Mouse (Mus musculus): ENCODE measurements around the gene Nup107. TPM values are rescaled to one million over a fixed set of nuclear protein-coding genes. Genes with fewer than 3 reads are reported as not detected.
"Not testable (repeated sequence)": the region's sequence is repeated elsewhere in the genome, so short reads cannot be mapped to it uniquely, and the experiment has no call there.

The Nup107 gene
- polyA plus RNA-seq, 1 experiment from 2014 or later: 58.8 TPM

DNA sequence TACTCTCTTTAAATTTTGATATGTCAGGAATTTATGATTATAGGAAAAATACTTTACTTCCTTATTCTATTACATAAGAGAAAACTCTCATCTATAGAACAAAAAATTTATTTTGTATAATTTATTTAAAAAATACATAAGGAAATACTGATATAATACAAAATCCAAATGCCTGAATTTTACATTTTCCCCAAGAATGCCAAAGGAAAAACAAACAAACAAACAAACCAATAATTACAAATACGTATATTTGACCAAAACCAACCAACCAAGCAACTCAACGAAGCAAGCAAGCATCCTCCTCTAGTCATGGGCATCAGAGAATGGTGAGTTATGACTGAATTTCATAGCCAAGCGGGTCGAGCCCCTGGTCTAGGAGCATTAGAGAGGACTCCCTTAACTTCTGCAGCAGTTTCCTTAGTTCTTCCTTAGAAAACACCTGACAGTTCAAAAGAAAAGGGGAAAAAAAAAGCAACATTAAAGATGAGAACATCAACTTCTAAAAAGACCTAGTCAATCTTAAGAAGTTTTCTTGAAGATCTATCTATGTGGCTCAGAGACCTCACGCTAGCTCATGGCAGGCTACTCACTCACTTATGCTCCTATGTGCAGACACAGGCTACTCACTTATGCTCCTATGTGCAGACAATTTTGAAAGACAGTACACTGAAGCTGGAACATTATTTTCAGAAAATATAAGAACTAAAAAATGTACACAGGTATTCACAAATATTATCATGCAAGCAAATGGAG is 41.8 kb downstream of the Nup107 start:
- no peak for ATAC-seq
- Histone ChIP-seq H3K9ac (no peak overlapping the region), H3K27me3 (replicated peaks) (no peaks in the 10 kb centered on the region), H3K9me3 (no peaks in the 10 kb centered on the region), H3K4me3 (replicated peaks) (no peak overlapping the region), H3K36me3 (peaks cover 33% of the 10 kb centered on the region), H3K4me1 (replicated peaks) (no peaks in the 10 kb centered on the region), H3K4me2 (replicated peaks) (no peak overlapping the region), H3K27ac (no peak overlapping the region)
- 97% methylated on average over 5 of the region's 5 CpGs for WGBS

DNA sequence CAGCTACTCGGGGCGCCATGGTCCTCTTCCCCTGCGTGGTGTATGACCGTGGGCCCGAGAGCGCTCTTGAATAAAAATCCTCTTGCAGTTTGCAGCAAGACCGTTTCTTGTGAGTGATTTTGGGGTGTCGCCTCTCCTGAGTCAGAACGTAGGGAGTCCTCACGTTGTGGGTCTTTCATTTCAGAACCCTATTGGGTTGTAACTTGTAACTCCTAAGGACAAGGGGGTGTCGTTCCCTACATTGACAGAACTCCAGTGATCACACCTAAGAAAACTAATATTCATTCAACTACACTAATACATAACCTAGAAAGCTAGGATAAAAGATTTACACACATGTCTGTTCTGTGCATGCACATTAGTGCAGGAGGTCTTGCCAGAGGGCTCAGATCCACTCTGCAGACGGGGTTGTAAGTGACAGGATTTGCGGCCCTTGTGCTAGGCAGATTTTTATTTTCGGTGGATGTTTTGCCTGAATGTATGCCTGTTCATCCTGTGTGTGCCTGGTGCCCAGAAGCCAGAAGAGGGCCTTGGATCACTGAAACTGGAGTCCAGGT is 42.6 kb downstream of the Nup107 start:
- Histone ChIP-seq H3K9me3 (no peaks in the 10 kb centered on the region), H3K27ac (no peak overlapping the region), H3K4me2 (replicated peaks) (no peak overlapping the region), H3K4me1 (replicated peaks) (0 out of 2 replicates have a peak, but pooled peaks cover 7% of the 10 kb centered on the region), H3K9ac (no peak overlapping the region), H3K27me3 (replicated peaks) (no peaks in the 10 kb centered on the region), H3K4me3 (replicated peaks) (no peak overlapping the region), H3K36me3 (peaks cover 31% of the 10 kb centered on the region)
- no peak for ATAC-seq
- WGBS: 95% methylated on average over 14 of the region's 14 CpGs

DNA sequence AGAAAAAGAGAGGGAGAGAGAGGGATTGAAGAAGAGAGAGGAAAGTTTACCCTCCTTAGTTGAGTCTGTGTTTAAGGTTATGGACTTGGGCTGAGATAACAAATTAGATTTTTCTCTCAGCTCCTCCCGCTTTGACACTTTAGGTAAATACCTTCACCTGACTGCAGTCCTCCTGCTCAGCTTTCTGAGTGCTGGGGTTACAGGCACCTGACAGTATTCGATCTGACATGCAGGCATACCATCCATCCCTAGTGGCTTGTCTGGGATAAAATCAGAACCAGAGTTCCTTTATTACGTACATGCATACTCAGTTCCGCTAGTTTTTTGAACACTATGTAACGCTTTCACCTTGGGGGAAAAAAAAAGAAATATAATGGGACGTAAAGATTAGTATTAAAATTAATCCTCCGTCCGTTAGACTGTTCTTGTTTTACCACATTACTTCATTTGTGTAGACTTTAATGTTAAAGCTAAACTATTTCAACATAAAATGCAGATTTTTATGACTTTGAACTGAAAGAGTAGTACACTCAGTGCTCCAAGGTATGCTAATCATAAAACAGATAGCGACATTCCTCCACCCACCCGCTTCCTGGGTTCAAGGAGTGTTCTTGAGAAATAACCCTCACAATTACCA is 43.3 kb downstream of the Nup107 start:
- Histone ChIP-seq H3K4me3 (replicated peaks) (no peak overlapping the region), H3K36me3 (peaks cover 28% of the 10 kb centered on the region), H3K4me2 (replicated peaks) (no peak overlapping the region), H3K9ac (no peak overlapping the region), H3K27me3 (replicated peaks) (no peaks in the 10 kb centered on the region), H3K9me3 (no peaks in the 10 kb centered on the region), H3K4me1 (replicated peaks) (0 out of 2 replicates have a peak, but pooled peaks cover 7% of the 10 kb centered on the region), H3K27ac (no peak overlapping the region)
- no peak for ATAC-seq
- WGBS: 96% methylated on average over 10 of the region's 10 CpGs

DNA sequence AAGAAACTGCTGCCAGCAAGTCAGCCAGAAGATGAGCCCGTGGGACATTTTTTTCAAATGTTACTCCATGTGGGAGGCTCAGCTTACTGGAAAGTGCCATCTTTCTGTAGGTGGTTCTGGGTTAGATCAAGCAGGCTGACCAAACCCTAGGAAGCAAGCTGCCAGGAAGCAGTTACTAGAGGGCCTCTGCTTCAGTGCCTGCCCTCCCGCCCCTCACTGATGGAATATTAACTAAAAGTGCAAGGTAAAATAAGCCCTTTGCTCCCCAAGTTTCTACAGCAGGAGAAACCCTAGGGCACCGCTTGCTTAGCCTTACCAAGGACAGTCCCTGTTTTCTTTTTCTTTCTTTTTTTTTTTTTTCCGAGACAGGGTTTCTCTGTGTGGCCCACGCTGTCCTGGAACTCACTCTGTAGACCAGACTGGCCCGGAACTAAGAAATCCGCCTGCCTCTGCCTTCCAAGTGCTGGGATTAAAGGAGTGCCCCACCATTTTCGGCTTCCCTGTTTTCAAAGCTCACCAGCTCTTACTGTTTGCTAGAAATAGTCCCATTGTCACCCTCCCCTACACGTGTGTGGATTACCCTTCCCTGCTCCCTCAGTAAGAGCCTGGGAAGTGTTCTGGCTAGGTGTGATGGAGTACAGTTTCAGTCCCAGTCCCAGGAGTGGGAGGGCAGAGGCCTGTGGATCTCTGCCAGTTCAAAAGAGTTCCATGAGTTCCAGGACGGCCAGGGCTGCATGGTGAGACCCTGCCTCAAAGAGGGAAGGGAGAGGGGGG is 44.0 kb downstream of the Nup107 start:
- WGBS: 89% methylated on average over 10 of the region's 10 CpGs
- H3K36me3 ChIP-seq: peaks cover 28% of the 10 kb centered on the region
- no peaks in the 10 kb centered on the region for H3K9me3 ChIP-seq
- ATAC-seq: no peak
- no peak overlapping the region for H3K4me3 ChIP-seq (replicated peaks)
- H3K27ac ChIP-seq: no peak overlapping the region
- H3K9ac ChIP-seq: no peak overlapping the region
- H3K4me1 ChIP-seq (replicated peaks): 0 out of 2 replicates have a peak, but pooled peaks cover 7% of the 10 kb centered on the region
- H3K4me2 ChIP-seq (replicated peaks): no peak overlapping the region
- H3K27me3 ChIP-seq (replicated peaks): no peaks in the 10 kb centered on the region

DNA sequence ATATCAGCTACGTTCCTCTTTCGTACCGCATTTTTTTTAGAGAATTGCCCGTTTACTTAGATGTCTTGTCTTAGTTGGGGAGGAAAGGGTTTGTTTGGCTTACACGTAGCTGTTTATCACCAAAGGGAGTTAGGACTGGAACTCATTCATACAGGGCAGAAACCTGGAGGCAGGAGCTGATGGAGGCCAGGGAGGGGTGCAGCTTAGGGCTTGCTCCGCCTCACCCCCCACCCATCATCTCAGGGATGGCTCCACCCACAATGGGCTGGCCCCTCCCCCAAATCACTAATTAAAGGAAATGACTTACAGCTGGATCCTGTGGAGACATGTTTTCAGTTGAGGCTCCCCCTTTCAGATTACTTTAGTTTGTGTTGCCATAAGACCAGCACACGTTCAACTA is 44.8 kb downstream of the Nup107 start:
- Histone ChIP-seq H3K4me3 (replicated peaks) (no peak overlapping the region), H3K27ac (no peak overlapping the region), H3K4me2 (replicated peaks) (no peak overlapping the region), H3K9ac (no peak overlapping the region), H3K27me3 (replicated peaks) (no peaks in the 10 kb centered on the region), H3K9me3 (no peaks in the 10 kb centered on the region), H3K36me3 (peaks cover 28% of the 10 kb centered on the region), H3K4me1 (replicated peaks) (0 out of 2 replicates have a peak, but pooled peaks cover 7% of the 10 kb centered on the region)
- 85% methylated on average over 7 of the region's 7 CpGs for WGBS
- ATAC-seq: no peak

DNA sequence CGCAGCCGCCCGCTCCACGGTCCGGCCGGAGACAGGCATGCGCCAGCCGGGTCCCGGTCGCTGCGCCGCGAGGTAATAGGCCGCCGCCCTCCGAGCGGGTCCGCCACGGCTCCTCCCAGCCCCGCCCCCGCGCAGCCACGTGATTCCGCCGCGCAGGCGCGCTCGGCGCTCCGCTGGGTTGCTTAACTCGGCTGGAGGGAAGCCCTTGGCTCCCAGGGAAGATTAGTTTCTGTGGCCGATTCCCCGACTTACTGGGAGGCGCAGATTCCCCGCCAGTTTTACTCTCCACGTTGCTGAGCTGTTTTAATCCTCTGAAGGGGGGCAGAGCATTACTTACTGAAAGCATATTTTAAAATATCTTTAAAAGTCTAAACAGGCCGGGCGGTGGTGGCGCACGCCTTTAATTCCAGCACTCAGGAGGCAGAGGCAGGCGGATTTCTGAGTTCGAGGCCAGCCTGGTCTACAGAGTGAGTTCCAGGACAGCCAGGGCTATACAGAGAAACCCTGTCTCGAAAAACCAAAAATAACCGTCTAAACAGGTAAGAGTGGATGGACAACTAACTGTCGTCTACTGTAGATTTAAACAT is 46.1 kb downstream of the Nup107 start, which contains the start of gene Slc35e3:
TSS of gene Slc35e3 (minus strand) at position 69 of the 587 bp plus-strand sequence.
- peak; percentile 97 for ATAC-seq
- 0 out of 2 replicates have a peak, but pooled peaks cover 7% of the 10 kb centered on the region for H3K4me1 ChIP-seq (replicated peaks)
- no peaks in the 10 kb centered on the region for H3K27me3 ChIP-seq (replicated peaks)
- H3K27ac ChIP-seq: 0 out of 2 replicates have a peak within 1 kb of the TSS, but pooled peaks have one; percentile 54
- WGBS: 17% methylated on average over 33 of the region's 46 CpGs
- H3K9me3 ChIP-seq: no peaks in the 10 kb centered on the region
- H3K36me3 ChIP-seq: peaks cover 20% of the 10 kb centered on the region
- H3K4me3 ChIP-seq (replicated peaks): peak within 1 kb of the TSS; percentile 51
- peak within 1 kb of the TSS; percentile 58 for H3K9ac ChIP-seq
- H3K4me2 ChIP-seq (replicated peaks): peak within 1 kb of the TSS; percentile 87

DNA sequence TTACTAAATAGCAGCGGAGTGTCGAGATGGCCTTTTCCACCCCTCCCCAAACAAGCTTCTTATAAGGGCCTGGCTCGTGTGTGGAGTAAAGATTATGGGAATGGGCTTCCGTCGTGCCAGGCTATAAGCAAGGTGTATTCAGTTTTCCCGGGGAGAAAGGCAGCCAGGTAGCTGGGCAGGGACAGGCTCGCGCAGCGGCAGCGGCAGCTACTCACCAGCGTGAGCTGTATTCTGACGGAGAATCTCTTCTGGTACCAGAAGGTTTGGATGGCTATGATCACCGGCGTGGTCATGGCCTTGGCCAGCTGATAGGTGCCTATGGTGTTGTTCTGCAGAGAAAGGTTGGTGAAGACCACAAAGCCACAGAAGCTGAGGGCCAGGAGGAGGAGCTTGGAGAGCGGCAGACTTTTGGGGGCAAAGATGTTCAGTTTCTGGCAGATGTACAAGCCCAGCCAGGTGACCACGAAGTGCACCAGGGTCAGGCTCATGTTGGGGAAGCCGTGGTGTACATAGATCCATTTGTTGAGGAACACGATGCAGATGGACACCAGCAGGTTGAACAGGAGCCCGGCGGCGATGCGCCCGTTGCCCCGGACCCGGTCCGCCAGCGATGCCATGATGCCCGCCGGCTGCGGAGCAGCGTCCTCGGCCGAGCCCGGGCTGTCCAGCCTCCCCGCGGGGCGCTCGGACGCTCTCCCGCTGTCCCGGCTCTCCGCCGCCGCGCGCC is 46.8 kb downstream of the Nup107 start:
- not testable (repeated sequence) for H3K27me3 ChIP-seq (replicated peaks); H3K9me3 ChIP-seq; H3K4me1 ChIP-seq (replicated peaks); H3K27ac ChIP-seq
- H3K4me2 ChIP-seq (replicated peaks): peak overlapping the region; percentile 87
- peak overlapping the region; percentile 51 for H3K4me3 ChIP-seq (replicated peaks)
- ATAC-seq: peak; percentile 34
- peaks cover 13% of the 10 kb centered on the region for H3K36me3 ChIP-seq
- peak overlapping the region; percentile 58 for H3K9ac ChIP-seq
- 1% methylated on average over 14 of the region's 46 CpGs for WGBS

DNA sequence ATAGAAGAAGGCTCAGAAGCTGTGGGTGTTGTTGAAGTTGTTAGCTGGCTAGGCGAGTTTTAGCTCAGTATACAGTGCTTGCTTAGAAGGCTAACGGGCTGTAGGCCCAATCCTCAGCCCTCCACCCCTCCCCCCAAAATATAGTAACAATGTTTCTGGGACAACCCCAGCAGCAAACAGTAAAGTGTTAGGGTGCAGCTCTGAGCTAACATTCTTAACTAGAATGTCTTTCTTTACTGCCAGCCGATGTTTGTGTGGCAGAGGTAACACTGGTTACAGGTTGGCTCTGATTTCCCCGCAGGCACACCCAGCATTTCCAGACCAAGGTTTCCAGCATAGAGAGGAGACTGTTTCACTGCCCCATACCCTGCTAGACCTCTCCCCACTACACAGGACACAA is 48.6 kb downstream of the Nup107 start:
- H3K27ac ChIP-seq: no peak overlapping the region
- H3K9ac ChIP-seq: no peak overlapping the region
- H3K4me1 ChIP-seq (replicated peaks): 0 out of 2 replicates have a peak, but pooled peaks cover 7% of the 10 kb centered on the region
- no peak for ATAC-seq
- no peak overlapping the region for H3K4me3 ChIP-seq (replicated peaks)
- H3K36me3 ChIP-seq: peaks cover 4% of the 10 kb centered on the region
- no peaks in the 10 kb centered on the region for H3K9me3 ChIP-seq
- no peaks in the 10 kb centered on the region for H3K27me3 ChIP-seq (replicated peaks)
- no peak overlapping the region for H3K4me2 ChIP-seq (replicated peaks)
- 76% methylated on average over 4 of the region's 4 CpGs for WGBS

DNA sequence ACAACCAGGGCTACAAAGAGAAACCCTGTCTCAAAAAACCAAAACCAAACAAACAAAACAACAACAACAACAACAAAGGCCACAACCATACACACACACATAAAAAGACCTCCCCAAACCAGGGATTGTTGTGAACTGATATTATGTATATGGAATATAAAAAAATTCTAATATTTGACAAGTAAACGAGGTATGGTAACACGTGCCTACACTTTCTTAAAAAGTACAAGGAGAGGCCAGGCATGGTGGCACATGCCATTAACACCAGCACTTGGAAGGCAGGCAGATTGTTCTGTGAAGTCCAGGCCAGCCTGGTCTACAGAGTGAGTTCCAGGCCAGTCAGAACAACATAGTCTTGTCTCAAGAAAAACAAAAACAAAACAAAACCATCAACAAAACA is 49.3 kb downstream of the Nup107 start:
- no peak for ATAC-seq

DNA sequence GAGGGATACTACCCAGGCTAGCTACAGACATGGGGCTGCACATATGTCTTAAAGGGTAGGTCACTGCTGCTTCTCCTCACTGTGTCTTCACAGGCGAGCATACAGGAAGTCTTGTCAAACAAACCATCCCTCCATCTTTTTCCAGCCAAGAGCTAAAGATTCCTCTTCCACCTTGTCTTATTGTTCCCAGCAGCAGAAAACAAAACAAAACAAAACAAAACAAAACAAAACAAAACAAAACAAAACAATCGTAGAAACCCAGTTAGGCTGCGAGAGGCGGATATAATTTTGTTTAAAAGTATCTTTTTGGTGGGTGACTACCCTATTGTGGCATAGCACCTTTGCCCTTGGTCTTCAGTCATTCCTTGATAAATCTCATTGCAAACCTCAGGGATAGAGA is 49.9 kb downstream of the Nup107 start:
- ATAC-seq: no peak
- Histone ChIP-seq H3K4me2 (replicated peaks) (no peak overlapping the region), H3K27ac (no peak overlapping the region), H3K27me3 (replicated peaks) (no peaks in the 10 kb centered on the region), H3K4me3 (replicated peaks) (no peak overlapping the region), H3K36me3 (peaks cover 5% of the 10 kb centered on the region; the same call in 1 of the 2 replicates), H3K9ac (no peak overlapping the region), H3K9me3 (no peaks in the 10 kb centered on the region), H3K4me1 (replicated peaks) (0 out of 2 replicates have a peak, but pooled peaks cover 7% of the 10 kb centered on the region)
- 84% methylated on average over 4 of the region's 4 CpGs for WGBS

More for the DNA sequence above, 49.3 kb downstream of the Nup107 start:
- Histone ChIP-seq H3K36me3 (peaks cover 3% of the 10 kb centered on the region; the same call in 1 of the 2 replicates), H3K27ac (no peak overlapping the region), H3K4me1 (replicated peaks) (0 out of 2 replicates have a peak, but pooled peaks cover 7% of the 10 kb centered on the region), H3K4me3 (replicated peaks) (no peak overlapping the region), H3K9ac (no peak overlapping the region), H3K27me3 (replicated peaks) (no peaks in the 10 kb centered on the region), H3K9me3 (no peaks in the 10 kb centered on the region), H3K4me2 (replicated peaks) (no peak overlapping the region)
- WGBS: 86% methylated on average over 2 of the region's 2 CpGs

Measured in intestine, embryonic 15.5 days (tissue).